9 mouse cellular contexts compared by ENCODE assay signal in the genomic region with DNA sequence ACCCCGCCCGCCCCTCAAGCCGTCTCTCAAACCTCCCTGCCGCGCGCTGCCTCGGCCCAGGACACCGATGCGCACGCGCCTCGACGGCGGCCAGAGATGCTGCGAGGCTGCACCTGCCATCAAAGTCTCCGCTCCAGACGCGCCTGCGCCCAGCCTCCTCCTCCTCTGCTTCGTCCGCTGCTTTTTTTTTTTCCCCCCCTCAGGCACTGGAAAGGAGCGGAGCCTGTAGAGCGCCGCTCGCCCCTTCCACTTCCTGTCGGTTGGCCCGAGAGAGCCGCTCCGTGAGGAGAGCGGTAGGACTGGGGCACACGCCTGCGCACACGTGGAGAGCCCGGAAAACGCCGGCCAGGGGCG. TPM values are rescaled to one million over a fixed set of nuclear protein-coding genes. Genes with fewer than 3 reads are reported as not detected.
A peak's percentile ranks its signal among the peaks of the same experiment; 100 is the strongest.
DNase-seq lines count a peak whose midpoint lies in the region; ATAC-seq lines count a peak whose summit lies in the region.
"Had no signal": no experiment of that assay in that cellular context is flagged by ENCODE, and none has a peak within 500 bp of the region (broad histone marks: within the 10 kb centered on the region; RNA-seq: fewer than 3 reads in every experiment).

No protein-coding gene starts in this region.

- H3K36me3 ChIP-seq in intestine, embryonic 14.5 days (ENCODE audit: control insufficient read depth, insufficient read depth, low read length): no peaks in the 10 kb centered on the region
- no peaks in the 10 kb centered on the region for H3K36me3 ChIP-seq in liver, embryonic 15.5 days (replicated peaks)
- no peaks in the 10 kb centered on the region for H3K36me3 ChIP-seq in stomach, embryonic 16.5 days (ENCODE audit: control insufficient read depth, insufficient read depth, low read length)

- H3K9me3 ChIP-seq in intestine, embryonic 14.5 days (ENCODE audit: control insufficient read depth, low read length): no peaks in the 10 kb centered on the region
- no peaks in the 10 kb centered on the region for H3K9me3 ChIP-seq in liver, embryonic 15.5 days (replicated peaks)
- no peaks in the 10 kb centered on the region for H3K9me3 ChIP-seq in stomach, embryonic 16.5 days (replicated peaks; ENCODE audit: control insufficient read depth, low read length)

- WGBS in intestine, embryonic 14.5 days: under 1% methylated on average over 34 of the region's 37 CpGs
- 1% methylated on average over 18 of the region's 37 CpGs for WGBS in liver, embryonic 15.5 days (ENCODE audit: insufficient replicate concordance)
- 1% methylated on average over 27 of the region's 37 CpGs for WGBS in stomach, embryonic 16.5 days

- peak; percentile 4 for DNase-seq in adrenal gland, postnatal 14 days
- no peak for DNase-seq in adrenal gland, adult 18-20 months (ENCODE audit: low spot score in 2 of 2)
- peak; percentile 59 for DNase-seq in right cerebral cortex, adult 18-20 months
- DNase-seq in right cerebral cortex, postnatal 4 days: no peak
- DNase-seq in intestine, embryonic 14.5 days (ENCODE audit: low spot score): peak; percentile 63
- DNase-seq in cerebellum, adult 11 months: no peak

- peak; percentile 67 for ATAC-seq in intestine, embryonic 14.5 days (replicated peaks; ENCODE audit: low FRiP score, low TSS enrichment, low read depth)
- ATAC-seq in liver, embryonic 15.5 days (ENCODE audit: insufficient read depth): no peak
- peak; percentile 74; the same call in 1 of the 2 replicates for ATAC-seq in stomach, embryonic 16.5 days (ENCODE audit: insufficient read depth, low FRiP score)

- H3K27me3 ChIP-seq in intestine, embryonic 14.5 days (replicated peaks; ENCODE audit: control insufficient read depth, insufficient read depth, low read length): peaks cover 45% of the 10 kb centered on the region
- peaks cover 35% of the 10 kb centered on the region for H3K27me3 ChIP-seq in liver, embryonic 15.5 days
- peaks cover 8% of the 10 kb centered on the region for H3K27me3 ChIP-seq in stomach, embryonic 16.5 days (ENCODE audit: control insufficient read depth, insufficient read depth, low read length)

- peaks cover 8% of the 10 kb centered on the region; the same call in 1 of the 2 replicates for H3K4me1 ChIP-seq in intestine, embryonic 14.5 days (replicated peaks; ENCODE audit: control insufficient read depth, insufficient read depth, low read length)
- peaks cover 3% of the 10 kb centered on the region; the same call in 1 of the 2 replicates for H3K4me1 ChIP-seq in liver, embryonic 15.5 days (replicated peaks)
- no peaks in the 10 kb centered on the region for H3K4me1 ChIP-seq in stomach, embryonic 16.5 days (ENCODE audit: control insufficient read depth, insufficient read depth, low read length)

- no peak overlapping the region for H3K27ac ChIP-seq in intestine, embryonic 14.5 days (ENCODE audit: low read depth)
- H3K27ac ChIP-seq in liver, embryonic 15.5 days (replicated peaks): no peak overlapping the region
- peak overlapping the region; percentile 29; the same call in 1 of the 2 replicates for H3K27ac ChIP-seq in stomach, embryonic 16.5 days (ENCODE audit: low read length)

- no peak overlapping the region for H3K9ac ChIP-seq in intestine, embryonic 14.5 days (ENCODE audit: low read length)
- H3K9ac ChIP-seq in liver, embryonic 15.5 days: no peak overlapping the region
- H3K9ac ChIP-seq in stomach, embryonic 16.5 days (ENCODE audit: low read length): peak overlapping the region; percentile 76

- peak overlapping the region; percentile 79 for H3K4me2 ChIP-seq in intestine, embryonic 14.5 days (ENCODE audit: low read length)
- H3K4me2 ChIP-seq in liver, embryonic 15.5 days: peak overlapping the region; percentile 59
- peak overlapping the region; percentile 89 for H3K4me2 ChIP-seq in stomach, embryonic 16.5 days (ENCODE audit: low read depth, low read length)

- H3K4me3 ChIP-seq in intestine, embryonic 14.5 days (ENCODE audit: low read depth, low read length): peak overlapping the region; percentile 45
- peak overlapping the region; percentile 43 for H3K4me3 ChIP-seq in liver, embryonic 15.5 days (replicated peaks)
- H3K4me3 ChIP-seq in stomach, embryonic 16.5 days (replicated peaks; ENCODE audit: low read length): peak overlapping the region; percentile 71

RNA-seq across cellular contexts. Expression of a gene that starts 0.3 kb away (rescaled TPM):
- 0.11 TPM in 1 of 2 replicates, not detected in the other for total RNA-seq in adrenal gland, postnatal 14 days (2021)
- total RNA-seq in adrenal gland, adult 18-20 months (2021): not detected
- 1.0 and 1.6 TPM in 2 replicates for polyA plus RNA-seq in intestine, embryonic 14.5 days (2014; fragmentation: Nextera tagmentation; extraction: Ambion mirVana)
- polyA plus RNA-seq in liver, embryonic 15.5 days (2015; fragmentation: Nextera tagmentation; extraction: Ambion mirVana): 0.15 and 0.24 TPM in 2 replicates
- 18.7 and 22.1 TPM in 2 replicates for polyA plus RNA-seq in stomach, embryonic 16.5 days (2015; fragmentation: Nextera tagmentation; extraction: Ambion mirVana)
- polyA plus RNA-seq: small intestine, adult 2 months had no signal

Comparison
In these comparisons a context has a peak if more than half of its experiments do, and no peak if none do; other contexts are left out.
1. DNase-seq: peak in adrenal gland, postnatal 14 days (single experiment), right cerebral cortex, adult 18-20 months (single experiment) and intestine, embryonic 14.5 days (single experiment); none in adrenal gland, adult 18-20 months (0 of 2), right cerebral cortex, postnatal 4 days (single experiment) and cerebellum, adult 11 months (single experiment).
2. Peak in every context shown above with its lines, with median percentiles within 50 percentile points of each other: H3K4me2 ChIP-seq and H3K4me3 ChIP-seq.